Mouse (Mus musculus) liver, embryonic 14.5 days (tissue): ENCODE results near the gene Pnp. TPM values are rescaled to one million over a fixed set of nuclear protein-coding genes. Genes with fewer than 3 reads are reported as not detected.
A peak's percentile ranks its signal among the peaks of the same experiment; 100 is the strongest.
"Not testable (repeated sequence)": the region's sequence is repeated elsewhere in the genome, so short reads cannot be mapped to it uniquely, and the experiment has no call there.

Source experiments
- ATAC-seq: fragments of 200-750 bp; cut with Nextera tagmentation; 2 replicates; pipeline ENCODE4 v1.8.0; 2017; ENCODE audit warnings: moderate number of reproducible peaks, mild to moderate bottlenecking, moderate library complexity; ENCODE audit not compliant: insufficient read depth
- DNase-seq, 3 experiments: peaks; one replicate each; pipeline ENCODE4 v3.0.0-alpha.2; 2012 to 2013; ENCODE audit warnings: low read depth in 3 of 3, low spot score in 3 of 3
- H3K27ac ChIP-seq: fragments of 300-500 bp; sonication (generic); 2 replicates; pipeline ENCODE4 v1.5.1; 2014; ENCODE audit warnings: moderate library complexity, mild to moderate bottlenecking, control low read depth, inconsistent platforms
- H3K27me3 ChIP-seq: fragments of 300-500 bp; sonication (generic); 2 replicates; pipeline ENCODE4 v1.6.1; 2014; ENCODE audit warnings: mild to moderate bottlenecking, low read length, moderate library complexity; ENCODE audit not compliant: control insufficient read depth, insufficient read depth
- H3K36me3 ChIP-seq: fragments of 300-500 bp; sonication (generic); replicated peaks from 2 replicates; pipeline ENCODE4 v1.6.1; 2014; ENCODE audit warnings: low read depth; ENCODE audit not compliant: control insufficient read depth, insufficient read depth
- H3K4me1 ChIP-seq, 2 experiments: fragments of 200-500 bp in 1 of 2; fragments of 300-500 bp in 1 of 2; sonication (generic) in 1 of 2; replicated peaks; 2 replicates each; pipeline ENCODE4 v1.6.1; 2012 to 2014; ENCODE audit warnings: antibody characterized with exemption in 1 of 2, inconsistent platforms in 1 of 2, low read length in 1 of 2; ENCODE audit not compliant: control insufficient read depth in 2 of 2, insufficient read depth in 2 of 2
- H3K4me2 ChIP-seq: fragments of 300-500 bp; sonication (generic); 2 replicates; pipeline ENCODE4 v1.6.1; 2014; ENCODE audit warnings: low read depth, mild to moderate bottlenecking, control low read depth, moderate library complexity
- H3K4me3 ChIP-seq, 2 experiments: fragments of 200-500 bp in 1 of 2; fragments of 300-500 bp in 1 of 2; sonication (generic) in 1 of 2; 2 replicates each; pipeline ENCODE4 v1.5.1; 2012 to 2014; ENCODE audit warnings: low read depth in 2 of 2, low read length in 2 of 2, mild to moderate bottlenecking in 2 of 2, control low read depth in 1 of 2, inconsistent platforms in 1 of 2, moderate library complexity in 1 of 2; ENCODE audit not compliant: insufficient read depth in 1 of 2
- H3K9ac ChIP-seq: fragments of 300-500 bp; sonication (generic); replicated peaks from 2 replicates; pipeline ENCODE4 v1.6.1; 2014; ENCODE audit warnings: mild to moderate bottlenecking, control low read depth, moderate library complexity
- H3K9me3 ChIP-seq: fragments of 300-500 bp; sonication (generic); 2 replicates; pipeline ENCODE4 v1.6.1; 2016; ENCODE audit warnings: low read length, mixed read lengths; ENCODE audit not compliant: control insufficient read depth
- CTCF ChIP-seq: IDR thresholded peaks from 2 replicates; pipeline ENCODE4 v1.5.1; 2016; ENCODE audit warnings: antibody characterized with exemption, low read depth, control low read depth
- EP300 ChIP-seq: IDR thresholded peaks from 2 replicates; pipeline ENCODE4 v1.6.1; 2016; ENCODE audit warnings: antibody characterized with exemption, low read depth
- WGBS: fragments of 180-500 bp; shearing (Covaris S2); extraction: QIAGEN DNeasy Blood & Tissue Kit; methylation state at CpG from one replicate; pipeline ENCODE4 v1.1.7; 2014; ENCODE audit not compliant: insufficient replicate concordance; 5-methylcytosine and 5-hydroxymethylcytosine counted together
- polyA plus RNA-seq, 2 experiments: library from polyadenylated mRNA; depleted of rRNA in 1 of 2; stranded (reverse) in 1 of 2; unstranded in 1 of 2; fragments of >200 nt; fragmentation: Nextera tagmentation in 1 of 2; extraction: Ambion mirVana in 1 of 2; gene quantifications; 2 replicates each; pipeline versions ENCODE4 v1.2.1 to v1.2.3; 2012 to 2014

The Pnp gene
- polyA plus RNA-seq, 2 experiments, result 81.4 to 87.0 TPM

- H3K4me2 ChIP-seq, result peak overlapping the region; percentile 64
- TF ChIP-seq CTCF (peak; percentile 67), EP300 (no peak)
- 6% methylated on average over 26 of the region's 26 CpGs for WGBS
- H3K36me3 ChIP-seq, result no peaks in the 10 kb centered on the region
- no peaks in the 10 kb centered on the region for H3K9me3 ChIP-seq
- no peaks in the 10 kb centered on the region for H3K27me3 ChIP-seq
- H3K4me3 ChIP-seq, result peak overlapping the region; percentile 43 to 67
- H3K27ac ChIP-seq, result no peak overlapping the region
- DNase-seq, result peak in 1 of 3 experiments; percentile 26
- peaks cover 0 to 2% of the 10 kb centered on the region in 2 experiments; a peak in 1 of 4 replicates for H3K4me1 ChIP-seq
- peak; percentile 65; the same call in 1 of the 2 replicates for ATAC-seq
- no peak overlapping the region for H3K9ac ChIP-seq
These were observed 26.7 kb upstream of the Pnp start for GRCm38 (mm10) chr14:50903973-50904827.

DNA sequence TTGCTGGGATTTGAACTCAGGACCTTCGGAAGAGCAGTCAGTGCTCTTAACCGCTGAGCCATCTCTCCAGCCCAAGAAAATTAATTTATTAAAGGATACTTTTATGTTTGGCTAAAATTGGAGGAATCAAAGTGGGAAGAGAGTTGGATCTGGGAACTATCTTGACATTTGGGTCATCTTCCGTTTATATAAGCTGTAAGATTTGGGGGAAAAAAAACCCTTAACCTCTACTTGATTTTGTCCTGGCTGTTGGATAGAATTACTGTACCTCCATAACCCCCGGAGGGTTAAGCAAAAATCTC, 26.1 kb upstream of the Pnp start:
- H3K4me1 ChIP-seq, result peaks cover 0 to 2% of the 10 kb centered on the region in 2 experiments; a peak in 1 of 4 replicates
- H3K4me2 ChIP-seq, result no peak overlapping the region
- no peak for DNase-seq
- 73% methylated on average over 4 of the region's 4 CpGs for WGBS
- TF ChIP-seq CTCF (no peak), EP300 (no peak)
- H3K9ac ChIP-seq, result no peak overlapping the region
- no peak overlapping the region for H3K27ac ChIP-seq
- H3K36me3 ChIP-seq, result no peaks in the 10 kb centered on the region
- H3K4me3 ChIP-seq, result no peak overlapping the region
- no peak for ATAC-seq
- H3K27me3 ChIP-seq, result no peaks in the 10 kb centered on the region
- H3K9me3 ChIP-seq, result no peaks in the 10 kb centered on the region

DNA sequence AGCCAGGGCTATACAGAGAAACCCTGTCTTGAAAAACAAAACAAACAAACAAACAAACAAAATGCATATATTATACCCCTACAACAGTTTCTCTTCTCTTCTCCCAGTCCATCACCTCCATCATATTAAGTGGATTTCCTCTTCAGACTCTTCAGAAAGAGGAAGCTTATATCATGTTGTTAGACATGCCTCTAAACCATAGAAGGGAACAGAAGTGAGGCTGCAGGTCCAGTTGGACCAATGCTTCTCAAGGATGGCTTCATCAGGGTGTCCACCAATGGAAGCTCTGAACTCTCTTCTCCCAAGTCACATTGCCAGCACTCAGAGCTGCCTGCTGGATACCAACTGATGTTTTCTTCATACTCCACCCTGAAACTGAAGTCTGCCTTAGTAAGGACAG, 25.6 kb upstream of the Pnp start:
- not testable (repeated sequence) for H3K4me2 ChIP-seq

DNA sequence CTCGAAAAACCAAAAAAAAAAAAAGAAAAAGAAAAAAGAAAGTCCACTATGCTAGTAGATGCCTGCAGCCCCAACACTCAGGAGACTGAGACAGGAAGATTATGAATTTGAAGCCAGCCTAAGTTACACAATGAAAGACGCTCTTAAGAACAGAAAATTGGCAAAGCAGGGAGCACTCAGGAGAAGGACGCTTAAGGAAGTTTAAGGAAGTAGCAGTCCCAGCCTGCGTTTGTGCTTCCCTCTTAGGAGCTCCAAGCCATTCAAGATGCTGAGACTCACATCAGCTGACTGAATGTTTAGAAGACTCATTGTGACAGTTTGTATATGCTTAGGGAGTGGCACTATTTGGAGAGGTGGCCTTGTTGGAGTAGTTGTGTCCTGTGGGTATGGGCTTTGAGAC, 22.8 kb upstream of the Pnp start:
- no peak overlapping the region for H3K9ac ChIP-seq
- no peaks in the 10 kb centered on the region for H3K27me3 ChIP-seq
- peaks cover 0 to 2% of the 10 kb centered on the region in 2 experiments; a peak in 1 of 4 replicates for H3K4me1 ChIP-seq
- H3K4me2 ChIP-seq, result no peak overlapping the region
- H3K4me3 ChIP-seq, result no peak overlapping the region
- no peak for DNase-seq
- TF ChIP-seq CTCF, result no peak
- TF ChIP-seq EP300, result no peak
- no peak for ATAC-seq
- no peaks in the 10 kb centered on the region; the same call in 1 of the 2 replicates for H3K36me3 ChIP-seq
- no peaks in the 10 kb centered on the region for H3K9me3 ChIP-seq
- no peak overlapping the region for H3K27ac ChIP-seq
- 46% methylated on average over 4 of the region's 4 CpGs for WGBS

More for the DNA sequence above, 25.6 kb upstream of the Pnp start:
- not testable (repeated sequence) for H3K27ac ChIP-seq, H3K4me3 ChIP-seq, DNase-seq, ATAC-seq, H3K9me3 ChIP-seq, H3K27me3 ChIP-seq, H3K9ac ChIP-seq, H3K4me1 ChIP-seq, H3K36me3 ChIP-seq

DNA sequence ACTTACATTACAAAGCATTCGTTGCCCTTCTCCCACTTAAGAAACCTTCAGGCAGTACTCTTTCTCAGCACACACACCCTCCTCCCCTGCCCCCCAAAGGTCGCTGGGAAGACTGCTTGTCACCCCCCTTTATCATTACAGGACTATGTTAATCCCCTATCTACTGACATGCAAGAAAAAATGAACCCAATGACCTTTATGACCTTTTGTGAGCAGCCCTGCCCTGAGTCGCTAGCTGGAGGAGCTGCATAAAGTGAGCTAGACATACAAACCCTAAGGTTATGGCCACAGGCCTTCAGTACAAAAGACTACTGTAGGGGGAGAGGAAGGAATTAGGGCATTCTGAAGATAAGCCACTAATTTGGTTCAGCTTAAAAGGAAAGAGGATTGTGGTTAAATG, 19.5 kb upstream of the Pnp start:
- H3K9me3 ChIP-seq, result no peaks in the 10 kb centered on the region
- no peak for DNase-seq
- H3K4me3 ChIP-seq, result no peak overlapping the region
- WGBS, result 59% methylated on average over 3 of the region's 3 CpGs
- no peak for TF ChIP-seq CTCF
- TF ChIP-seq EP300, result no peak
- peaks cover 7% of the 10 kb centered on the region for H3K36me3 ChIP-seq
- no peak for ATAC-seq
- no peaks in the 10 kb centered on the region for H3K27me3 ChIP-seq
- no peak overlapping the region for H3K9ac ChIP-seq
- H3K4me2 ChIP-seq, result no peak overlapping the region
- no peaks in the 10 kb centered on the region for H3K4me1 ChIP-seq
- H3K27ac ChIP-seq, result no peak overlapping the region

DNA sequence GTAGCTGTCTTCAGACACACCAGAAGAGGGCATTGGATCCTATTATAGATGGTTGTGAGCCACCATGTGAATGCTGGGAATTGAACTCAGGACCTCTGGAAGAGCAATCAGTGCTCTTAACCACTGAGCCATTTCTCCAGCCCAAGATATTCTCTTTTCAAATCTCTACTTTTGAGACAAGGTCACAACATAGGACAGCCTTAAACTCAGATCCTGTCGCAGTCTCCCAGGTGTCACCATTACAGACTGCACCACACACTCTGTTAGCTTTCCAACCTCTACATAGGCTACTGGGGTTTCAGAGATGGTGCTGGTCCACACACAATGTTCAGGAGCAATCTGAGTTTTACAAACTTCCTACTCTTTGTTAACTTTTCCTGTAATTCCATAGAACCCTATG, 7.4 kb upstream of the Pnp start:
- Histone ChIP-seq H3K4me2 (peak overlapping the region; percentile 96), H3K9ac (peak overlapping the region; percentile 89), H3K36me3 (peaks cover 21% of the 10 kb centered on the region), H3K4me3 (peak overlapping the region in 1 of 2 experiments; percentile 85; a peak in 2 of 4 replicates)
- H3K9me3 ChIP-seq, H3K4me1 ChIP-seq, H3K27me3 ChIP-seq, DNase-seq, H3K27ac ChIP-seq, ATAC-seq: not testable (repeated sequence)
- 69% methylated on average over 1 of the region's 1 CpGs for WGBS
